Mouse (Mus musculus) hindbrain, embryonic 16.5 days (tissue): Measurements from ENCODE around the gene Hnrnph3. TPM values are rescaled to one million over a fixed set of nuclear protein-coding genes. Genes with fewer than 3 reads are reported as not detected.
A peak's percentile ranks its signal among the peaks of the same experiment; 100 is the strongest.

ENCODE experiments used
- ATAC-seq: fragments of 200-750 bp; cut with Nextera tagmentation; 2 replicates; pipeline ENCODE4 v1.8.0; 2017; ENCODE audit warnings: moderate TSS enrichment, moderate library complexity
- H3K27ac ChIP-seq: fragments of 300-500 bp; sonication (generic); 2 replicates; pipeline ENCODE4 v1.5.1; 2014; ENCODE audit warnings: low read depth, mild to moderate bottlenecking, control low read depth, low read length, moderate library complexity
- H3K27me3 ChIP-seq: fragments of 300-500 bp; sonication (generic); replicated peaks from 2 replicates; pipeline ENCODE4 v1.6.1; 2014; ENCODE audit warnings: low read length; ENCODE audit not compliant: control insufficient read depth, insufficient read depth
- H3K36me3 ChIP-seq: fragments of 300-500 bp; sonication (generic); 2 replicates; pipeline ENCODE4 v1.6.1; 2014; ENCODE audit warnings: mild to moderate bottlenecking, low read length, moderate library complexity, mixed read lengths; ENCODE audit not compliant: control insufficient read depth, insufficient read depth
- H3K4me1 ChIP-seq: fragments of 300-500 bp; sonication (generic); 2 replicates; pipeline ENCODE4 v1.6.1; 2014; ENCODE audit warnings: low read depth, low read length; ENCODE audit not compliant: control insufficient read depth, insufficient read depth
- H3K4me2 ChIP-seq: fragments of 300-500 bp; sonication (generic); 2 replicates; pipeline ENCODE4 v1.6.1; 2014; ENCODE audit warnings: mild to moderate bottlenecking, low read length, control low read depth, moderate library complexity
- H3K4me3 ChIP-seq: fragments of 300-500 bp; sonication (generic); 2 replicates; pipeline ENCODE4 v1.5.1; 2014; ENCODE audit warnings: mild to moderate bottlenecking, low read length, control low read depth, moderate library complexity
- H3K9ac ChIP-seq: fragments of 300-500 bp; sonication (generic); 2 replicates; pipeline ENCODE4 v1.6.1; 2014; ENCODE audit warnings: low read depth, mild to moderate bottlenecking, control low read depth, low read length, moderate library complexity
- H3K9me3 ChIP-seq: fragments of 300-500 bp; sonication (generic); 2 replicates; pipeline ENCODE4 v1.6.1; 2014; ENCODE audit warnings: mild to moderate bottlenecking, low read length, moderate library complexity; ENCODE audit not compliant: control insufficient read depth
- WGBS: fragments of 180-500 bp; shearing (Covaris S2); extraction: QIAGEN DNeasy Blood & Tissue Kit; methylation state at CpG from one replicate; pipeline ENCODE4 v1.1.7; 2014; 5-methylcytosine and 5-hydroxymethylcytosine counted together
- polyA plus RNA-seq: library from polyadenylated mRNA; unstranded; fragments of >200 nt; fragmentation: Nextera tagmentation; extraction: Ambion mirVana; gene quantifications from 2 replicates; pipeline ENCODE4 v1.2.1, GENCODE M21; 2015

The Hnrnph3 gene
- polyA plus RNA-seq, 1 experiment from 2014 or later = 114 TPM

DNA sequence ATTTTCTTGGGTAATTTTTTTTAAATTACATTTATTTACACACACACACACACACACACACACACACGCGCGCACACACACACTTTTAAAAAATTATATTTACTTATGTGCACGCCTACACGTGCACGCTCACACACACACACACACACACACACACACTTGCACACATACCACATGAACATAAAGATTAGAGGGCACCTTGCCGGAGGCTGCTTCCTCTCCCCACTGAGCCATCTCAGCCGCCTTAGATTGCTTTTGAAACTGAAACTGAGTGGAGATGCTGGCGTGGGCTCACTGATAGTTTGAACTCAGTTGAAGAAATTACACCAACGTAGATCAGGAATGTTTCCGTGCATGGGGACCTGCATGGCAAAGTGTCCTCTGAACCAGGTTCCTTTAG is 39.9 kb downstream of the Hnrnph3 start:
- no peaks in the 10 kb centered on the region for H3K9me3 ChIP-seq
- H3K27me3 ChIP-seq = no peaks in the 10 kb centered on the region
- no peak overlapping the region for H3K4me3 ChIP-seq
- H3K9ac ChIP-seq = no peak overlapping the region
- WGBS = 95% methylated on average over 11 of the region's 11 CpGs
- H3K4me1 ChIP-seq = peaks cover 4% of the 10 kb centered on the region; the same call in 1 of the 2 replicates
- no peak overlapping the region for H3K4me2 ChIP-seq
- no peak overlapping the region for H3K27ac ChIP-seq
- H3K36me3 ChIP-seq = peaks cover 18% of the 10 kb centered on the region
- ATAC-seq = no peak

DNA sequence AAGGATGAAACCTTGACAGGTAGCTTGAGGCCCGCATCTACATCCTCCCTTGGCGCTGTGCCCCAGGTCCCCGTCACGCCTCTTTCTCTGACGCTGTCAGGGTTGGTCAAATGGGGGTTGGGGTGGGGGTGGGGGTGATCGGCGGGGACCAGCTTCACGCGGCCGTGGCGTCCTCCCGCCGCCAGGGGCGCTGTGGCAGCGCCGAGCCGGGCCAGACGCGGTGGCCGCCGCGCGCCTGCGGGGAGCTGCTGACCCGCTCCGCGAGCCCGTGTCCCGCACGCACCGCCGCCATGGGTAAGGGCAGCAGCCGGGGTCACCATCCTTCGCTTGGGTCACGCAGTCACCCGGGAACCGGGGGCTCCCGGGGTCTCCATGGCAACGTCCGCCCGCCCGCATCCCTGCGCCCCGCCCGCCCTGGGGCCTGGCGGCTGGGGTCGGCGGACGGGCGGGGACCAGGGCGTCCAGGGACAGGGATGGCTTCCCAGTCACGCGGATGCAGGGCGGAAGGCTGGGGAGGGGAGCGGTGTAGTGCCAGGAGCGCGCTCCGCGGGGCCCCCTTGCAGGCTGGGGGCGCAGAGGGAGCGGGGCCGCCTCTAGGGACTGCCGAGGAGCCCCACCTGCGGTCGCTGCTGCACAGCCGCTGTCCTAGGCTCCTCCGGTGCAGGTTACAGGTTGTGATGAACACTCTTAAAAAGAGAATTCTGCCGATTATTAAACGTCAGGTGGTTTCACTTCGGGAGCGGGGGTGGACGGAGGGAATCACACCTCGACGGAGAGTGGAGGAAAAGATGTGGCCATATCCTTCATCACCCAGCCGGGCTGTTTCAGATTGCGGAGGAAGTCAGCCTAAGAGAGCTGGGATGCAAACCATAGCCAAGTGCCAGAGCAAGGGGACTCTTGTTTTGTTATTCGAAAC is 43.7 kb downstream of the Hnrnph3 start, which contains the start of gene Rufy2:
TSS of gene Rufy2 (plus strand) at position 185 of the 916 bp plus-strand sequence.
- Histone ChIP-seq H3K27me3 (no peaks in the 10 kb centered on the region), H3K9ac (peak within 1 kb of the TSS; percentile 99), H3K4me2 (peak within 1 kb of the TSS; percentile 67), H3K4me1 (peaks cover 4% of the 10 kb centered on the region; the same call in 1 of the 2 replicates), H3K4me3 (peak within 1 kb of the TSS; percentile 90), H3K36me3 (peaks cover 12% of the 10 kb centered on the region), H3K9me3 (no peaks in the 10 kb centered on the region), H3K27ac (peak within 1 kb of the TSS; percentile 90)
- ATAC-seq = peak; percentile 96
- under 1% methylated on average over 66 of the region's 77 CpGs for WGBS

DNA sequence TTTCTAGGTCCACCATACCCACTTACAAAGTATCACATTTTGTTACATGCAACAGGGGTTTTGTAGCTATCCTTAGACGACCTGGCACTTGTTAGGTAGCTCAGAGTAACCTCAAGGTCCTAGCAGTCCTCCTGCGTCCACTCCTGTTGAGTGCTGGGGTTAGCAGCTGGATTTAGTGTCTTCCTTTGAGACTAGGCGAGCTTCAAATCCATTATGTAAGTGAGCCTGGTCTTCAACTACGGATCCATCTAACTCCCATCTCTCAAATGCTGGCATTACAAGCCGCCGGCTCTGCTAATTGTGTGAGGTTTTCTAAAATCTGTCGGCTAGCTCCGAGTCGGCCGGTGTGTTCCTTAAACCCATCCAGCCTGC is 44.4 kb downstream of the Hnrnph3 start:
- Histone ChIP-seq H3K4me3 (peak overlapping the region; percentile 90), H3K27ac (peak overlapping the region; percentile 90), H3K27me3 (no peaks in the 10 kb centered on the region), H3K9me3 (no peaks in the 10 kb centered on the region), H3K4me2 (peak overlapping the region; percentile 67), H3K36me3 (peaks cover 6% of the 10 kb centered on the region), H3K9ac (peak overlapping the region; percentile 99), H3K4me1 (peaks cover 4% of the 10 kb centered on the region; the same call in 1 of the 2 replicates)
- 8% methylated on average over 10 of the region's 10 CpGs for WGBS
- no peak; the same call in 1 of the 2 replicates for ATAC-seq

DNA sequence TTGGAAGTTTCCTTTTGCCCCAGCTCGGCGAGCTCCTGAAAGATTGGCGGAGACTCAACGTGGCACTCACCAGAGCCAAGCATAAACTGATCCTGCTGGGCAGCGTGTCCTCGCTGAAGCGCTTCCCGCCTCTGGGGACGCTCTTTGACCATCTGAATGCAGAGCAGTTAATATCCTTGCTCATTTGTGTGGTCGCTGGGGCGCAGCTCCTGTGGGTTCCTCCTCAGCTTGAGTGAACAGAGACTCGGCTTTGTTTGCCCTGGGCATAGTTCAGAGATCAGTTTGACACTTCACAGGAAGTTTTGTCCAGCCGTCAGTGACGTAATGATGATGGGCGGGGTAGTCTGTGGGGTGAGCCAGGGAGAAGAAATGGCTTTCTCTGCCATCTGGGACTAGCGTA is 52.2 kb downstream of the Hnrnph3 start:
- no peak for ATAC-seq
- H3K27ac ChIP-seq = no peak overlapping the region
- H3K9me3 ChIP-seq = no peaks in the 10 kb centered on the region
- no peaks in the 10 kb centered on the region for H3K27me3 ChIP-seq
- H3K9ac ChIP-seq = no peak overlapping the region; the same call in 1 of the 2 replicates
- peaks cover 5% of the 10 kb centered on the region; the same call in 1 of the 2 replicates for H3K36me3 ChIP-seq
- 52% methylated on average over 16 of the region's 16 CpGs for WGBS
- H3K4me3 ChIP-seq = no peak overlapping the region
- no peak overlapping the region for H3K4me2 ChIP-seq
- H3K4me1 ChIP-seq = no peaks in the 10 kb centered on the region

DNA sequence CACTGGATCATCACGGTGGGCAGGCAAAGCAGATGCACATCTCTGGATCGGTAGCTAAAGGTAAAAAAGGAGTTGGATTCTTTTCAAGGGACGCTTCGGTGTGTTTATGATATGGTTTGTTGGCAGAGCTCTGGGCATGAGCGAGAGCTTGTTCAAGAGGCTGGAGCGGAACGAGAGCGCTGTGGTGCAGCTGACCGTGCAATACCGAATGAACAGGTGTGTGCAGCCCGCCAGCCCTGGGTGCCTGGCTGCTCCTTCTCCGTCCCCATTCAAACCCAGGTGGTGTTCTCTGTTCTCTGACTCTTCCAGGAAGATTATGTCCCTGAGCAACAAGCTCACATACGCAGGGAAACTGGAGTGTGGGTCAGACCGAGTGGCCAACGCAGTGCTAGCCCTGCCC is 57.7 kb downstream of the Hnrnph3 start:
- WGBS = 93% methylated on average over 15 of the region's 15 CpGs
- H3K27ac ChIP-seq = no peak overlapping the region
- H3K9me3 ChIP-seq = no peaks in the 10 kb centered on the region
- H3K4me2 ChIP-seq = no peak overlapping the region
- H3K9ac ChIP-seq = no peak overlapping the region
- H3K4me1 ChIP-seq = no peaks in the 10 kb centered on the region
- H3K4me3 ChIP-seq = no peak overlapping the region
- H3K27me3 ChIP-seq = no peaks in the 10 kb centered on the region
- ATAC-seq = no peak
- H3K36me3 ChIP-seq = peaks cover 10% of the 10 kb centered on the region; the same call in 1 of the 2 replicates

DNA sequence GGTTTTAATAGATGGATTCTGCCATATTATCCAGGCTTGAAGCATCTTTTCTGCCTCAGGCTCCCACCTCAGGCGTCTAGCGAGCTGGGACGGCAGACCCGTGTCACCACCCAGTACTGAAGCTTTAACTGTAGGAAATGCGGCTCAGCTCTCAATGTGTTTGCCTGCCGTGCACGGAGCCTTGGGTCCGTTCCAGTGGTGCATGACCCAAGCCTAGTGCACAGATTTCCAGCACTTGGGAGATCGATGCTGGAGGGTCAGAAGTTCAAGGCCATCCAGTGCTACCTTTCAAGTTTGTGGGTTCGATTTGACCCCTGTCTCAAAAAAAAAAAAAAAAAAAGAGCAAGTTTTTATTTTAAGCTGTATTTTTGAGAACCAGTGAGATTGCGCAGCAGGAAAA is 58.2 kb downstream of the Hnrnph3 start:
- WGBS = 94% methylated on average over 11 of the region's 11 CpGs
- H3K4me1 ChIP-seq = no peaks in the 10 kb centered on the region
- H3K4me3 ChIP-seq = no peak overlapping the region

More for the DNA sequence above, 58.2 kb downstream of the Hnrnph3 start:
- H3K36me3 ChIP-seq = peaks cover 10% of the 10 kb centered on the region; the same call in 1 of the 2 replicates
- no peak for ATAC-seq
- no peaks in the 10 kb centered on the region for H3K9me3 ChIP-seq
- H3K27ac ChIP-seq = no peak overlapping the region
- H3K27me3 ChIP-seq = no peaks in the 10 kb centered on the region
- H3K9ac ChIP-seq = no peak overlapping the region
- no peak overlapping the region for H3K4me2 ChIP-seq

Other genes starting within 250 kb of the Hnrnph3 start
- gene Ccar1, start 231.9 kb downstream of the Hnrnph3 start, polyA plus RNA-seq = 86.0 and 95.9 TPM in 2 replicates
- gene Tet1, start 115.2 kb downstream of the Hnrnph3 start, polyA plus RNA-seq = 38.7 and 39.5 TPM in 2 replicates
- 15.0 and 15.6 TPM in 2 replicates for gene Slc25a16, start 103.6 kb downstream of the Hnrnph3 start, polyA plus RNA-seq
- 4.0 and 5.1 TPM in 2 replicates for gene Dna2, start 77.2 kb downstream of the Hnrnph3 start, polyA plus RNA-seq
- gene Rufy2, start 44.0 kb downstream of the Hnrnph3 start, polyA plus RNA-seq = 53.9 and 68.0 TPM in 2 replicates
- gene Pbld2, start 98 bp upstream of the Hnrnph3 start, polyA plus RNA-seq = 0.68 and 0.94 TPM in 2 replicates
- 0.44 and 0.75 TPM in 2 replicates for gene Pbld1, start 35.9 kb upstream of the Hnrnph3 start, polyA plus RNA-seq
- 3.0 TPM in 2 replicates for gene Atoh7, start 75.4 kb upstream of the Hnrnph3 start, polyA plus RNA-seq
- 1.0 and 1.3 TPM in 2 replicates for gene Mypn, start 179.7 kb upstream of the Hnrnph3 start, polyA plus RNA-seq
- gene Herc4, start 219.6 kb upstream of the Hnrnph3 start, polyA plus RNA-seq = 23.8 and 28.3 TPM in 2 replicates